Mouse (Mus musculus): ENCODE data around the gene Tspan5. TPM values are rescaled to one million over a fixed set of nuclear protein-coding genes. Genes with fewer than 3 reads are reported as not detected.
A peak's percentile ranks its signal among the peaks of the same experiment; 100 is the strongest.

The Tspan5 gene
- polyA plus RNA-seq, 2 experiments = 38.8 to 44.8 TPM

DNA sequence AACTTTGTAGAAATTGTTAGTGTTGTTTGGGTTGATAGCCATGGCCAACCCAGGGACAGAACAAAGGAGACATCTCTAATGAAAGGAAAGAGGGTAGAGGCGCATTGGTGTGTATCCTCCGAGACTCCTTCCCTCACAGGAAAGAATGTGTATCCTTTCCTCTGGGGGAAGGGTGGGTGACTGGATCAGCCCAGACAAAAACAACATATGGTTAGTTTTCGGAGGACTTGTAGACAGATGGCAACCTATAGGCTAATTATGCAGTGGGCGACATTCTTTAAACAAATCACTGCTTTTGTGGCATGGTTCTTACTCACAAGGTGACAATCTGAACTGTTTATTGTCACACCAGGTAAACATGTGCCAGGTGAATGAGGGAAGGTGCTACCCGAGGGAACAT lies 72.5 kb downstream of the Tspan5 start:
- Histone ChIP-seq H3K36me3 (ENCODE audit: control insufficient read depth, insufficient read depth, low read length) (no peaks in the 10 kb centered on the region), H3K4me3 (replicated peaks; ENCODE audit: low read length) (no peak overlapping the region), H3K4me1 (ENCODE audit: control insufficient read depth, insufficient read depth, low read length) (no peaks in the 10 kb centered on the region), H3K27ac (replicated peaks; ENCODE audit: low read depth, low read length) (no peak overlapping the region), H3K4me2 (replicated peaks; ENCODE audit: low read depth, low read length, severe bottlenecking) (no peak overlapping the region), H3K9me3 (ENCODE audit: control insufficient read depth, low read length) (no peaks in the 10 kb centered on the region), H3K27me3 (ENCODE audit: control insufficient read depth, insufficient read depth, low read length) (no peaks in the 10 kb centered on the region), H3K9ac (ENCODE audit: low read depth, low read length, severe bottlenecking) (no peak overlapping the region)
- 79% methylated on average over 5 of the region's 5 CpGs for WGBS
- ATAC-seq (ENCODE audit: low FRiP score, low read depth) (no peak), DNase-seq (ENCODE audit: low spot score) (no peak)
- TF ChIP-seq POLR2A (IDR thresholded peaks at IDR 0.05; ENCODE audit: borderline replicate concordance, extremely low read depth, insufficient read depth, insufficient read length) = no peak

DNA sequence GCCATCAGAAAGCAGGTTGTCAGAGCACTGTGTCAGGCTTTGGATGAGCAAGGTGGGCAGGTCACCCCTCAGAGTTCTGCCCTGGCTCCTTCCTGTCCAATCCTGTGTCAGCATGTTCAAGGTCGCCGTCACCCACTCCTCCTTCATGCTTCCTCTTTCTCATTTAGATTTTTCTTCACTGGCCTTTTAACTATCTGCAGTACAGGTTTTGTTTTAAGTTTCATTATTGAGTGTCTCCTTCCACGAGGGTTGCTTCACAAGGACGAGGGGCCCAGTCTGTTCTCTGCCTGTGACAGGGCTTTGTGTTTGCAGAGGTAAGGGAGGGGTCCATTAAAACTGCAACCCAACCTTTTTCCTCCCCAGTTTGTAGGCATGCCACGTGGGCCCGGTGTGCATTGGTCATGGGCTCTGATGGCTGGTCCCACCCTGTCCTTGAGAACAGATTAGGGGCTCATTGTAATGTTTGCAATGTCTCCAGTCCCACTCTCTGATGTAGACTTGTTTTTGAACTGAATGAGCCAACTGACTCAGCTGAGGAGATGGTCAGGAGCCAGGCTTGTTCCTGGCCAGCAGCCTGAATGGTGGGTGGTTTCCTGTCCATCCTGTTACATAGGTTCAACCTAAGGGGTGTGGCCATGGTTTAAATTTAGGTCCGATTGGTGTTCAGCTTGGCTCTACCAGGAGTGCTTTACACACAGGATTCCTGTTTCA lies 73.3 kb downstream of the Tspan5 start:
- H3K27ac ChIP-seq (replicated peaks; ENCODE audit: low read depth, low read length) = no peak overlapping the region
- ATAC-seq (ENCODE audit: low FRiP score, low read depth) (no peak), DNase-seq (ENCODE audit: low spot score) (peak; percentile 24)
- no peaks in the 10 kb centered on the region for H3K4me1 ChIP-seq (ENCODE audit: control insufficient read depth, insufficient read depth, low read length)
- WGBS = 87% methylated on average over 7 of the region's 7 CpGs
- no peaks in the 10 kb centered on the region for H3K36me3 ChIP-seq (ENCODE audit: control insufficient read depth, insufficient read depth, low read length)
- TF ChIP-seq POLR2A (IDR thresholded peaks at IDR 0.05; ENCODE audit: borderline replicate concordance, extremely low read depth, insufficient read depth, insufficient read length) = no peak
- no peaks in the 10 kb centered on the region for H3K27me3 ChIP-seq (ENCODE audit: control insufficient read depth, insufficient read depth, low read length)
- H3K4me3 ChIP-seq (replicated peaks; ENCODE audit: low read length) = no peak overlapping the region
- no peak overlapping the region for H3K4me2 ChIP-seq (replicated peaks; ENCODE audit: low read depth, low read length, severe bottlenecking)
- no peaks in the 10 kb centered on the region for H3K9me3 ChIP-seq (ENCODE audit: control insufficient read depth, low read length)
- H3K9ac ChIP-seq (ENCODE audit: low read depth, low read length, severe bottlenecking) = no peak overlapping the region

DNA sequence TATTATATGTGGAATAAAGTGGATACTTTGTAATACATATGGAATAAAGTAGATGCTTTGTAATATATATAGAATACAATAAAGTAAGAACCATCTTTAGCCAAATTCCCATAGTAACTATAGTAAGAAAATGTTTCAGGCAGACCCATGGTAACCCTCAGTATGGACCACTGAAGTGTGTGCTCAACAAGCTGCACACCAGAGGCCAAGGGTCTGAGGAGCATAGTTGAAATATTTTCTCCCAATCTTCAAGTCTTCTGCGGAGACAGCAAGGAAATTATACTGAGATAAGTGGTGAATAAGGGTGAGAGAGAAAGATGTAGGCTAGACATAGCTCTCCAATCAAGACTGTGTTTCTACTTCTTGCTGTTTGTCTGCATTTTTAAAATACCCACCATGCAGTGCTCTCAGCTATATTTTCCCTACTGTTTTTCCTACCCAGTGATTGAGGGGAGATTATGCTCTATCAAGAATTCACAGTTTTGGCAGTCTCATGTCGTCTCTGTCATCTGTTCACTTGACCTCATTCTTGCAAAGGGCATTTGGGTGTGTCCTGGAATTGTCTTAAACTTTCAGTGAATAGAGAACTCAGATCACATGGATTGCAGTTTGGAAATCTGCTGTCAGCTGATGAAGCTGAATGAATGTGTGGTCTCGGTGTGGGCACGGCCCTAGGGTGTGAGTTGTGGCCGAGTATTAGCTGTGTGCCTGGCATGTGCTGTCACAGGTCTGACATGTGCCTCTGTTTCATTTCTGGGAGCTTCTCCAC lies 75.1 kb downstream of the Tspan5 start:
- TF ChIP-seq POLR2A (IDR thresholded peaks at IDR 0.05; ENCODE audit: borderline replicate concordance, extremely low read depth, insufficient read depth, insufficient read length) = no peak
- no peaks in the 10 kb centered on the region for H3K9me3 ChIP-seq (ENCODE audit: control insufficient read depth, low read length)
- 78% methylated on average over 5 of the region's 5 CpGs for WGBS
- H3K27me3 ChIP-seq (ENCODE audit: control insufficient read depth, insufficient read depth, low read length) = no peaks in the 10 kb centered on the region
- DNase-seq (ENCODE audit: low spot score) (no peak), ATAC-seq (ENCODE audit: low FRiP score, low read depth) (no peak)
- no peak overlapping the region for H3K4me2 ChIP-seq (replicated peaks; ENCODE audit: low read depth, low read length, severe bottlenecking)
- H3K36me3 ChIP-seq (ENCODE audit: control insufficient read depth, insufficient read depth, low read length) = no peaks in the 10 kb centered on the region
- H3K4me1 ChIP-seq (ENCODE audit: control insufficient read depth, insufficient read depth, low read length) = peaks cover 4% of the 10 kb centered on the region
- no peak overlapping the region for H3K9ac ChIP-seq (ENCODE audit: low read depth, low read length, severe bottlenecking)
- H3K4me3 ChIP-seq (replicated peaks; ENCODE audit: low read length) = no peak overlapping the region
- no peak overlapping the region for H3K27ac ChIP-seq (replicated peaks; ENCODE audit: low read depth, low read length)

DNA sequence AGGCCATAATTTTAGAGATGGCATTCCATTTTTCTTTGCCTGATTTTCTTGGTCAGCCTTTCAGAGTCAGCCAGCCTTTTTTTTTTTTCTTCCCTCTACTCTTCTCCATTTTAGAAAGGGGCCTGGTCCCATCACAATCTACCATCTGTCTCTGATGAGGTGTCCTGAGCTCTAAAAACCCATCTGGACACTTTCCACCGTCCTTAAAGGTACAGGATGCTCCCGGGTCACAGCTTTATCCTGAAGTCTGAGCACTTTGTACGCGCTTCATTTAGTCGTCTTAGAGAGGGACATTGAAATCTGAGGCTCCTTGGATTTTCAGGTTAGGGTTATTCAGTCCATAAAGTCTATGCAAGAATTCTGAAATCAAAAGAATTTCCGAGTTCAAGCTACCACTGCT lies 77.9 kb downstream of the Tspan5 start:
- Histone ChIP-seq H3K4me3 (replicated peaks; ENCODE audit: low read length) (no peak overlapping the region), H3K9me3 (ENCODE audit: control insufficient read depth, low read length) (no peaks in the 10 kb centered on the region), H3K27me3 (ENCODE audit: control insufficient read depth, insufficient read depth, low read length) (no peaks in the 10 kb centered on the region), H3K36me3 (ENCODE audit: control insufficient read depth, insufficient read depth, low read length) (no peaks in the 10 kb centered on the region), H3K9ac (ENCODE audit: low read depth, low read length, severe bottlenecking) (no peak overlapping the region), H3K4me2 (replicated peaks; ENCODE audit: low read depth, low read length, severe bottlenecking) (no peak overlapping the region), H3K27ac (replicated peaks; ENCODE audit: low read depth, low read length) (no peak overlapping the region), H3K4me1 (ENCODE audit: control insufficient read depth, insufficient read depth, low read length) (peaks cover 6% of the 10 kb centered on the region)
- no peak for TF ChIP-seq POLR2A (IDR thresholded peaks at IDR 0.05; ENCODE audit: borderline replicate concordance, extremely low read depth, insufficient read depth, insufficient read length)
- ATAC-seq (ENCODE audit: low FRiP score, low read depth) = no peak
- 68% methylated on average over 6 of the region's 6 CpGs for WGBS
- DNase-seq (ENCODE audit: low spot score) = no peak

GRCm38 (mm10) chr3:138820296-138820695 lies 78.3 kb downstream of the Tspan5 start:
- 67% methylated on average over 5 of the region's 5 CpGs for WGBS
- Histone ChIP-seq H3K9ac (ENCODE audit: low read depth, low read length, severe bottlenecking) (no peak overlapping the region), H3K4me1 (ENCODE audit: control insufficient read depth, insufficient read depth, low read length) (peaks cover 6% of the 10 kb centered on the region), H3K4me3 (replicated peaks; ENCODE audit: low read length) (no peak overlapping the region), H3K27me3 (ENCODE audit: control insufficient read depth, insufficient read depth, low read length) (no peaks in the 10 kb centered on the region), H3K9me3 (ENCODE audit: control insufficient read depth, low read length) (no peaks in the 10 kb centered on the region), H3K36me3 (ENCODE audit: control insufficient read depth, insufficient read depth, low read length) (no peaks in the 10 kb centered on the region), H3K27ac (replicated peaks; ENCODE audit: low read depth, low read length) (no peak overlapping the region), H3K4me2 (replicated peaks; ENCODE audit: low read depth, low read length, severe bottlenecking) (no peak overlapping the region)
- ATAC-seq (ENCODE audit: low FRiP score, low read depth) (no peak), DNase-seq (ENCODE audit: low spot score) (no peak)
- TF ChIP-seq POLR2A (IDR thresholded peaks at IDR 0.05; ENCODE audit: borderline replicate concordance, extremely low read depth, insufficient read depth, insufficient read length) = no peak
